Mouse (Mus musculus): Measurements from ENCODE around the gene Evc2. TPM values are rescaled to one million over a fixed set of nuclear protein-coding genes. Genes with fewer than 3 reads are reported as not detected.

The Evc2 gene
- polyA plus RNA-seq, 1 experiment: 7.0 TPM

DNA sequence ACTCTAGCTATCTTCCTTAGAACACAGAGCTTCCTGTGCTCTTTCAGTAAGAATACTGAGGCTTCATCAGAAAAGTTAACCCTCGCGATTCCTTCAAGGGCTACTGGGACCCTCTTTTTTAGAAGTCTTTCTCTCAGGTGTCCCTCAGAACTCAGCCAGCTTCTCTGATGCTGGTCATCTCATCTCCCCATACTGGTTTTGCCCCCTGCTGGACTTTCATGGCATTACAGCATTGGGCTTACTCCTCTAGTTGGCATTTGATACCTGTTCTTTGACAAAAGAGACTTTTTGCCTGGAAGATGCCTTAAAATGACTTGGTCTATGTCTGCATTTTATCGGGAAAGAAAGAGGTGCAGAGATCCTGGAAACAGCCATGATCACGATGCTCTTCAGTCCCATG is 16.1 kb downstream of the Evc2 start:
- Histone ChIP-seq H3ac (ENCODE audit: control insufficient read depth, insufficient read length) (no peak overlapping the region), H3K4me3 (no peak overlapping the region), H3K4me2 (ENCODE audit: low read depth) (no peak overlapping the region), H3K79me2 (ENCODE audit: control insufficient read depth, insufficient read depth) (no peaks in the 10 kb centered on the region), H3K27me3 (ENCODE audit: control insufficient read depth, insufficient read depth, insufficient read length) (no peaks in the 10 kb centered on the region), H3K36me3 (ENCODE audit: control insufficient read depth, insufficient read depth) (no peaks in the 10 kb centered on the region)
- TF ChIP-seq POLR2A (IDR thresholded peaks at IDR 0.05; ENCODE audit: insufficient read length, low read depth): no peak
- no peak for TF ChIP-seq TCF12 (IDR thresholded peaks at IDR 0.05; ENCODE audit: insufficient read depth, poor library complexity, severe bottlenecking)
- TF ChIP-seq MYOG (IDR thresholded peaks at IDR 0.05; ENCODE audit: control insufficient read depth in 1 of 3, insufficient read depth in 1 of 3, insufficient read length in 2 of 3, low read depth in 2 of 3): no peak

- H3K36me3 ChIP-seq (ENCODE audit: control insufficient read depth, insufficient read depth): no peaks in the 10 kb centered on the region
- H3K79me2 ChIP-seq (ENCODE audit: control insufficient read depth, insufficient read depth): no peaks in the 10 kb centered on the region
- H3K4me2 ChIP-seq (ENCODE audit: low read depth): no peak overlapping the region
- no peak for TF ChIP-seq MYOD1 (IDR thresholded peaks at IDR 0.05; ENCODE audit: control insufficient read depth in 1 of 3, insufficient read length in 2 of 3, low read depth in 2 of 3)
- TF ChIP-seq E2F4 (IDR thresholded peaks at IDR 0.05; ENCODE audit: insufficient read depth): no peak
- TF ChIP-seq CEBPB (IDR thresholded peaks at IDR 0.05; ENCODE audit: insufficient read depth, poor library complexity, severe bottlenecking): no peak
- no peak for TF ChIP-seq USF1 (IDR thresholded peaks at IDR 0.05; ENCODE audit: low read depth)
- TF ChIP-seq POLR2A (IDR thresholded peaks at IDR 0.05; ENCODE audit: insufficient read length, low read depth): no peak
- H3ac ChIP-seq (ENCODE audit: control insufficient read depth, insufficient read length): no peak overlapping the region
- no peaks in the 10 kb centered on the region for H3K27me3 ChIP-seq (ENCODE audit: control insufficient read depth, insufficient read depth, insufficient read length)
- no peak overlapping the region for H3K4me3 ChIP-seq
Observed at GRCm38 (mm10) chr5:37356027-37356426, 17.7 kb downstream of the Evc2 start.

DNA sequence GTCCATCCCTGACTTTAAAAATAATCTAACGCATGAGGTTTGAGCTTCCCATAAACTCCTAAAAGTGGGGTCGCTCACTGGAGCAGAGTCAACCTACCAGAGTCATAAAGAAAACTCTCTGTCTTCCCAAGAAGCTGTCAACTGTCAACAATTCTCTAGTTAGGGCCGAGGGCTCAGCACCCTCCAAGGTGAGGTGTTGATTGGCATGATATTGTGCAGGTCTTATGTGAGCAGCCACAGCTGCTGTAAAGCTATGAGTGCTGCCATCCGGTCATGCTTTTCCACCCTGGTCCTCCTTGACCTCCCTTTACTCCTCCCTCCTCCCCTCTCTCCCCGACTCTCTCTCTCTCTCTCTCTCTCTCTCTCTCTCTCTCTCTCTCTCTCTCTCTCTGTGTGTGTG is 24.3 kb downstream of the Evc2 start:
- TF ChIP-seq MYOG (IDR thresholded peaks at IDR 0.05; ENCODE audit: control insufficient read depth in 1 of 3, insufficient read depth in 1 of 3, insufficient read length in 2 of 3, low read depth in 2 of 3) (no peak), REST (IDR thresholded peaks at IDR 0.05; ENCODE audit: insufficient read depth, insufficient read length) (no peak), TCF12 (IDR thresholded peaks at IDR 0.05; ENCODE audit: insufficient read depth, poor library complexity, severe bottlenecking) (no peak), USF1 (IDR thresholded peaks at IDR 0.05; ENCODE audit: low read depth) (no peak), MYOD1 (IDR thresholded peaks at IDR 0.05; ENCODE audit: control insufficient read depth in 1 of 3, insufficient read length in 2 of 3, low read depth in 2 of 3) (no peak), TCF3 (IDR thresholded peaks at IDR 0.05; ENCODE audit: insufficient read length, low read depth) (no peak), CEBPB (IDR thresholded peaks at IDR 0.05; ENCODE audit: insufficient read depth, poor library complexity, severe bottlenecking) (no peak), MAX (IDR thresholded peaks at IDR 0.05; ENCODE audit: low read depth) (no peak), POLR2AphosphoS2 (IDR thresholded peaks at IDR 0.05; ENCODE audit: insufficient read length, low read depth) (no peak), POLR2A (IDR thresholded peaks at IDR 0.05; ENCODE audit: insufficient read length, low read depth) (no peak), SRF (IDR thresholded peaks at IDR 0.05; ENCODE audit: control insufficient read depth, insufficient read length, low read depth) (no peak), E2F4 (IDR thresholded peaks at IDR 0.05; ENCODE audit: insufficient read depth) (no peak)
- H3ac ChIP-seq (ENCODE audit: control insufficient read depth, insufficient read length): no peak overlapping the region
- no peaks in the 10 kb centered on the region for H3K36me3 ChIP-seq (ENCODE audit: control insufficient read depth, insufficient read depth)
- H3K4me2 ChIP-seq (ENCODE audit: low read depth): no peak overlapping the region
- no peaks in the 10 kb centered on the region for H3K27me3 ChIP-seq (ENCODE audit: control insufficient read depth, insufficient read depth, insufficient read length)
- no peak overlapping the region for H3K4me3 ChIP-seq
- H3K79me2 ChIP-seq (ENCODE audit: control insufficient read depth, insufficient read depth): no peaks in the 10 kb centered on the region

DNA sequence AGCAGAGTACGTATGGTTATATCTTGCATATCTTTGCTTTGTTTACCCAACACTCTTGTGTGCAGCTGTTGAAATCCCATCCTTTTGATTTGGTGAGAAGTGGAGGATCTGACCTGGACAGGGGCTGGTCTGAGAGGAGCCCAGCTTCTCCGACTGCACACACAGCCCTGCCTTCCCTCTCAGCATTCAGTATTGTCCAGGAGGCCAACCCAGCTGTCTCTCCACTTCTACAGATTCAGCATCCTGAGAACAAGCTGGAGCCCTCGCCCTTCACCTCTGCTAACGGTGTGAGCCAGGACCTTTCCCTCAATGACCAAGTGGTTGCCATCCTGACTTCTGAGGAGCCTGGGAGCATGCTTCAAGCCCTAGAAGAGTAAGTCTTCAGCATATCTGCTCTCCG is 25.0 kb downstream of the Evc2 start:
- H3ac ChIP-seq (ENCODE audit: control insufficient read depth, insufficient read length): no peak overlapping the region
- H3K79me2 ChIP-seq (ENCODE audit: control insufficient read depth, insufficient read depth): no peaks in the 10 kb centered on the region
- no peak for TF ChIP-seq E2F4 (IDR thresholded peaks at IDR 0.05; ENCODE audit: insufficient read depth)
- no peak for TF ChIP-seq POLR2A (IDR thresholded peaks at IDR 0.05; ENCODE audit: insufficient read length, low read depth)
- no peak for TF ChIP-seq TCF12 (IDR thresholded peaks at IDR 0.05; ENCODE audit: insufficient read depth, poor library complexity, severe bottlenecking)
- no peak for TF ChIP-seq MAX (IDR thresholded peaks at IDR 0.05; ENCODE audit: low read depth)
- no peak for TF ChIP-seq MYOG (IDR thresholded peaks at IDR 0.05; ENCODE audit: control insufficient read depth in 1 of 3, insufficient read depth in 1 of 3, insufficient read length in 2 of 3, low read depth in 2 of 3)
- no peak for TF ChIP-seq REST (IDR thresholded peaks at IDR 0.05; ENCODE audit: insufficient read depth, insufficient read length)
- no peak for TF ChIP-seq POLR2AphosphoS2 (IDR thresholded peaks at IDR 0.05; ENCODE audit: insufficient read length, low read depth)
- no peak for TF ChIP-seq TCF3 (IDR thresholded peaks at IDR 0.05; ENCODE audit: insufficient read length, low read depth)
- no peak for TF ChIP-seq USF1 (IDR thresholded peaks at IDR 0.05; ENCODE audit: low read depth)
- no peak for TF ChIP-seq SRF (IDR thresholded peaks at IDR 0.05; ENCODE audit: control insufficient read depth, insufficient read length, low read depth)
- no peak for TF ChIP-seq CEBPB (IDR thresholded peaks at IDR 0.05; ENCODE audit: insufficient read depth, poor library complexity, severe bottlenecking)
- TF ChIP-seq MYOD1 (IDR thresholded peaks at IDR 0.05; ENCODE audit: control insufficient read depth in 1 of 3, insufficient read length in 2 of 3, low read depth in 2 of 3): no peak
- no peak overlapping the region for H3K4me2 ChIP-seq (ENCODE audit: low read depth)
- no peaks in the 10 kb centered on the region for H3K27me3 ChIP-seq (ENCODE audit: control insufficient read depth, insufficient read depth, insufficient read length)
- H3K4me3 ChIP-seq: no peak overlapping the region
- no peaks in the 10 kb centered on the region for H3K36me3 ChIP-seq (ENCODE audit: control insufficient read depth, insufficient read depth)

GRCm38 (mm10) chr5:37365751-37366150 is 27.5 kb downstream of the Evc2 start:
- Histone ChIP-seq H3K36me3 (ENCODE audit: control insufficient read depth, insufficient read depth) (no peaks in the 10 kb centered on the region), H3K27me3 (ENCODE audit: control insufficient read depth, insufficient read depth, insufficient read length) (no peaks in the 10 kb centered on the region), H3K4me3 (no peak overlapping the region), H3K79me2 (ENCODE audit: control insufficient read depth, insufficient read depth) (no peaks in the 10 kb centered on the region), H3ac (ENCODE audit: control insufficient read depth, insufficient read length) (no peak overlapping the region), H3K4me2 (ENCODE audit: low read depth) (no peak overlapping the region)
- TF ChIP-seq TCF12 (IDR thresholded peaks at IDR 0.05; ENCODE audit: insufficient read depth, poor library complexity, severe bottlenecking) (no peak), MAX (IDR thresholded peaks at IDR 0.05; ENCODE audit: low read depth) (no peak), POLR2AphosphoS2 (IDR thresholded peaks at IDR 0.05; ENCODE audit: insufficient read length, low read depth) (no peak), POLR2A (IDR thresholded peaks at IDR 0.05; ENCODE audit: insufficient read length, low read depth) (no peak), TCF3 (IDR thresholded peaks at IDR 0.05; ENCODE audit: insufficient read length, low read depth) (no peak), REST (IDR thresholded peaks at IDR 0.05; ENCODE audit: insufficient read depth, insufficient read length) (no peak), MYOG (IDR thresholded peaks at IDR 0.05; ENCODE audit: control insufficient read depth in 1 of 3, insufficient read depth in 1 of 3, insufficient read length in 2 of 3, low read depth in 2 of 3) (no peak), SRF (IDR thresholded peaks at IDR 0.05; ENCODE audit: control insufficient read depth, insufficient read length, low read depth) (no peak), MYOD1 (IDR thresholded peaks at IDR 0.05; ENCODE audit: control insufficient read depth in 1 of 3, insufficient read length in 2 of 3, low read depth in 2 of 3) (no peak), USF1 (IDR thresholded peaks at IDR 0.05; ENCODE audit: low read depth) (no peak)
